Mouse (Mus musculus): ENCODE measurements around the gene Cox7b. TPM values are rescaled to one million over a fixed set of nuclear protein-coding genes. Genes with fewer than 3 reads are reported as not detected.
A peak's percentile ranks its signal among the peaks of the same experiment; 100 is the strongest.
"Not testable (repeated sequence)": the region's sequence is repeated elsewhere in the genome, so short reads cannot be mapped to it uniquely, and the experiment has no call there.

Gene Cox7b
- 303 and 349 TPM in 2 replicates for polyA plus RNA-seq (2015; fragmentation: Nextera tagmentation; extraction: Ambion mirVana)

- peak; percentile 28 for ATAC-seq (ENCODE audit: low read depth)
- H3K4me3 ChIP-seq (replicated peaks) = peak within 1 kb of the TSS; percentile 70
- no peaks in the 10 kb centered on the region for H3K27me3 ChIP-seq
- peak; percentile 72 for DNase-seq
- peak within 1 kb of the TSS; percentile 51 for H3K4me2 ChIP-seq
- peaks cover 15% of the 10 kb centered on the region for H3K36me3 ChIP-seq
- H3K9ac ChIP-seq = peak within 1 kb of the TSS; percentile 73
- H3K27ac ChIP-seq = peak within 1 kb of the TSS; percentile 83
- H3K9me3 ChIP-seq (replicated peaks) = no peaks in the 10 kb centered on the region
- H3K4me1 ChIP-seq (replicated peaks) = peaks cover 16% of the 10 kb centered on the region
- WGBS (ENCODE audit: insufficient replicate concordance) = 9% methylated on average over 26 of the region's 26 CpGs
Measured at GRCm38 (mm10) chrX:106015571-106016322, at the start of gene Cox7b. TSS of gene Cox7b (plus strand) at chrX:106015700.

DNA sequence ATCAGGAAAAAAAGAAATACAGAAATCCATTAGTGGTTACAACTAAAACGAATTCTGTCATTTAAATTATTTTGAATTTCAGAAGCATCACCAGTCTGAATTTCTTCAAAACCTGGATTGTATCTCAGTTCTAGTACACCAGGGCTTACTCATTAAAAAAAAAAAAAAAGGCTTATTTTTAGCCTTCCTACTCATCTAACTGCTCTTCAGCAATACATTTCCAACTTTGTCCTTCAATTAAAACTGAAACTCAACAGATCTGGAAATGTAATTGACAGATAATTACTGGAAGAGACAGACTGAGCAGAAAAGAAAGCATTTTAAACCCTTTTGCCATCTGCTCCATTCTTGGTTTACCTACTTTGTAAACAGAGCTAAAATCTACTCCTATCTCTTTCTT is 13.9 kb upstream of the Cox7b start:
- Histone ChIP-seq H3K36me3 (peaks cover 7% of the 10 kb centered on the region; the same call in 1 of the 2 replicates), H3K4me2 (no peak overlapping the region), H3K4me1 (replicated peaks) (peaks cover 4% of the 10 kb centered on the region), H3K27me3 (no peaks in the 10 kb centered on the region), H3K9ac (no peak overlapping the region), H3K9me3 (replicated peaks) (no peaks in the 10 kb centered on the region), H3K4me3 (replicated peaks) (no peak overlapping the region), H3K27ac (no peak overlapping the region)
- no peak for DNase-seq
- ATAC-seq (ENCODE audit: low read depth) = no peak
- 56% methylated on average over 1 of the region's 1 CpGs for WGBS (ENCODE audit: insufficient replicate concordance)

- peak overlapping the region; percentile 91 for H3K27ac ChIP-seq
- H3K27me3 ChIP-seq = no peaks in the 10 kb centered on the region
- no peaks in the 10 kb centered on the region for H3K9me3 ChIP-seq (replicated peaks)
- ATAC-seq (ENCODE audit: low read depth) (no peak), DNase-seq (no peak)
- peak overlapping the region; percentile 79 for H3K9ac ChIP-seq
- WGBS (ENCODE audit: insufficient replicate concordance) = 10% methylated on average over 3 of the region's 3 CpGs
- peaks cover 28% of the 10 kb centered on the region for H3K4me1 ChIP-seq (replicated peaks)
- peak overlapping the region; percentile 72 for H3K4me3 ChIP-seq (replicated peaks)
- no peaks in the 10 kb centered on the region for H3K36me3 ChIP-seq
- peak overlapping the region; percentile 67 for H3K4me2 ChIP-seq
Measured at GRCm38 (mm10) chrX:106010762-106011161, 4.7 kb upstream of the Cox7b start.

GRCm38 (mm10) chrX:106011465-106012159 is 3.9 kb upstream of the Cox7b start, which contains the start of gene Magt1:
TSS of gene Magt1 (minus strand) at chrX:106011906.
- Histone ChIP-seq H3K27ac (peak within 1 kb of the TSS; percentile 91), H3K9me3 (replicated peaks) (no peaks in the 10 kb centered on the region), H3K4me1 (replicated peaks) (peaks cover 24% of the 10 kb centered on the region), H3K9ac (peak within 1 kb of the TSS; percentile 79), H3K4me2 (peak within 1 kb of the TSS; percentile 70), H3K36me3 (no peaks in the 10 kb centered on the region), H3K4me3 (replicated peaks) (peak within 1 kb of the TSS; percentile 72), H3K27me3 (no peaks in the 10 kb centered on the region)
- peak; percentile 85 for DNase-seq
- WGBS (ENCODE audit: insufficient replicate concordance) = 17% methylated on average over 45 of the region's 45 CpGs
- peak; percentile 96 for ATAC-seq (ENCODE audit: low read depth)

DNA sequence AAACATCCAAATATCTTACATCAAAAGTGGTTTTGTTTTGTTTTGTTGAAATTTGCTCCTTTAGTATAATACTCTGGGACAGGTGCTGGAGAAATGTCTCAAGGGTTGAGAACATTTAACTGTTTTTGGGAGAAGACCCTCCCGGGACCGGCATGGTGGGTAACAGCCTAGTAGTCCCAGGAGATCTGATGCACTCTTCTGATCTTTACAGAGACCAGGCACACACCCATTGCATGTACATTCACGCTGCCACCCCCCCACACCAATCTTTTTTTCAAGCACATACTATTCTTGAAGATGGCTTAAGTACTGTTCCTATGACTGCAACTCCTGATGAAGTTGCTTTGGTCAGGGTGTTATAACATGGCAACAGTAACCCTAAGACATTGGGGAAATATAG is 2.9 kb upstream of the Cox7b start:
- Histone ChIP-seq H3K4me2 (peak overlapping the region; percentile 70), H3K27ac (peak overlapping the region; percentile 75), H3K4me3 (replicated peaks) (peak overlapping the region; percentile 51), H3K27me3 (no peaks in the 10 kb centered on the region), H3K4me1 (replicated peaks) (peaks cover 30% of the 10 kb centered on the region), H3K9ac (peak overlapping the region; percentile 64), H3K36me3 (no peaks in the 10 kb centered on the region), H3K9me3 (replicated peaks) (no peaks in the 10 kb centered on the region)
- 50% methylated on average over 3 of the region's 3 CpGs for WGBS (ENCODE audit: insufficient replicate concordance)
- no peak for ATAC-seq (ENCODE audit: low read depth)
- no peak for DNase-seq

GRCm38 (mm10) chrX:106013217-106013616 is 2.3 kb upstream of the Cox7b start:
- Histone ChIP-seq H3K4me2 (no peak overlapping the region), H3K9me3 (replicated peaks) (no peaks in the 10 kb centered on the region), H3K27ac (no peak overlapping the region), H3K36me3 (no peaks in the 10 kb centered on the region), H3K4me1 (replicated peaks) (peaks cover 30% of the 10 kb centered on the region), H3K9ac (0 out of 2 replicates have a peak overlapping the region, but pooled peaks have one; percentile 64), H3K27me3 (no peaks in the 10 kb centered on the region), H3K4me3 (replicated peaks) (no peak overlapping the region)
- DNase-seq (peak; percentile 38), ATAC-seq (ENCODE audit: low read depth) (no peak)
- WGBS (ENCODE audit: insufficient replicate concordance) = 8% methylated on average over 2 of the region's 2 CpGs

DNA sequence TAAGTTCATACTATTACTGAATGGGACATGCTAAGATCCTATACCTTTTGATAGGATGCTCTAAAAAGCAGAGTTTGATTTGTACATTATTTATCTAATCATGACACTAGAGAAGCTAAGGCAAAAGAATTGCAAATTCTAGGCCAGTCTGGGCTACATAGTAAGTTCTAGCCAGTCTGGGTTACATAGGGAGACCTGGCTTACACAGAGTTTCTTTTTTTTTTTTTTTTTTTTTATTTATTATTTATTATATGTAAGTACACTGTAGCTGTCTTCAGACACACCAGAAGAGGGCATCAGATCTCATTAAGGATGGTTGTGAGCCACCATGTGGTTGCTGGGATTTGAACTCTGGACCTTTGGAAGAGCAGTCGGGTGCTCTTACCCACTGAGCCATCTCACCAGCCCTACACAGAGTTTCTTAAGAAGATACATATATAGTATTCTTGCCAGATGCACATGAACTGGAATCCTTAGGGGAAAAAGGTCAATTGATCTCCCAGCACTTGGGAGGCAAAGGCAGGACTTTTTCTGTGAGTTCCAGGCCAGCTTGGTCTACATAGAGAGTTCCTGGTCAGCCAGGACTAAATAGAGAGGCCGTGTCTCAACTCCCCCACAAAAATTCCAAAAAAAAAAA is 641 bp upstream of the Cox7b start:
- 0 out of 2 replicates have a peak overlapping the region, but pooled peaks have one; percentile 73 for H3K9ac ChIP-seq
- H3K4me2 ChIP-seq = peak overlapping the region; percentile 51
- not testable (repeated sequence) for H3K27me3 ChIP-seq; ATAC-seq (ENCODE audit: low read depth); H3K9me3 ChIP-seq (replicated peaks); DNase-seq
- peaks cover 22% of the 10 kb centered on the region for H3K4me1 ChIP-seq (replicated peaks)
- H3K4me3 ChIP-seq (replicated peaks) = peak overlapping the region; percentile 70
- 49% methylated on average over 2 of the region's 2 CpGs for WGBS (ENCODE audit: insufficient replicate concordance)
- peaks cover 11% of the 10 kb centered on the region for H3K36me3 ChIP-seq
- H3K27ac ChIP-seq = peak overlapping the region; percentile 83

DNA sequence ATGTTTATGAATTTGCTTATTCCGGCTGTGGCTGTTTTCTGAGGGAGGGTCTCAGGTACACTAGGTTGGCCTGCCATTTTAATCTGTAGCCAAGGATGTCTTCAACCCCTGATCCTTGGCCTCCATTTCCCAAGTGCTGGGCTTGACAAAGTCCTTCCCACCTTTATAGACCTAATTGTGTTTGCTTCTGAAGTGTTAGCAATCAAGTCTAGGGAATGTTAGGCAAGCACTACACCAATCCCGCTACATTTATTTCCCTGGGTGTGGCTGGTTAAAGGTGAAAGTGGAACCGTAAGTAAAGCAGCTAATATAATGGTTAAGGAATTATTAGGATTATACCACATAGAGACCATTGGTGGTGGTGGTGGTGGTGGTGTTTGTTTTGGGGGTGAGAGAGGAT is 1.6 kb downstream of the Cox7b start:
- 77% methylated on average over 3 of the region's 3 CpGs for WGBS (ENCODE audit: insufficient replicate concordance)
- peak overlapping the region; percentile 70 for H3K4me3 ChIP-seq (replicated peaks)
- no peak for ATAC-seq (ENCODE audit: low read depth)

DNA sequence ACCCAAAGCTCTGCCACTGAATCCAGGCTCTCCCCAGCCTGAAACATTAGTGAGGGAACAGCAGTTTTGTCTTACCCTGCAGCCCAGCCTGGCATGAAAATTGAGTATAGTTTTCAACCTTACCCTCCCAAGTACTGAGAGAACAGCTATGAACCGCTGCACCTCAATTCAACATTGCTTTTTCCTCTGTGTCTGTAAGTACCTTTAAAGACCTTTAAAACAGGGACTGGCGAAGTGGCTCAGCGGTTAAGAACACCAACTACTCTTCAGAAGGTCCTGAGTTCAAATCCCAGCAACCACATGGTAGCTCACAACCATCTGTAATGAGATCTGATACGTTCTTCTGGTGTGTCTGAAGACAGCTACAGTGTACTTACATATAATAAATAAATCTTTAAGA is 2.0 kb downstream of the Cox7b start:
- H3K4me3 ChIP-seq (replicated peaks) = 0 out of 2 replicates have a peak overlapping the region, but pooled peaks have one; percentile 70
- no peaks in the 10 kb centered on the region for H3K9me3 ChIP-seq (replicated peaks)
- H3K27me3 ChIP-seq = no peaks in the 10 kb centered on the region
- H3K4me2 ChIP-seq = peak overlapping the region; percentile 56
- 77% methylated on average over 4 of the region's 4 CpGs for WGBS (ENCODE audit: insufficient replicate concordance)
- DNase-seq (no peak), ATAC-seq (ENCODE audit: low read depth) (no peak)
- H3K36me3 ChIP-seq = peaks cover 25% of the 10 kb centered on the region
- no peak overlapping the region for H3K27ac ChIP-seq
- peaks cover 13% of the 10 kb centered on the region for H3K4me1 ChIP-seq (replicated peaks)
- H3K9ac ChIP-seq = no peak overlapping the region

More for the DNA sequence above, 1.6 kb downstream of the Cox7b start:
- no peak for DNase-seq
- Histone ChIP-seq H3K4me1 (replicated peaks) (peaks cover 16% of the 10 kb centered on the region), H3K27me3 (no peaks in the 10 kb centered on the region), H3K9ac (peak overlapping the region; percentile 29), H3K4me2 (peak overlapping the region; percentile 56), H3K9me3 (replicated peaks) (no peaks in the 10 kb centered on the region), H3K27ac (no peak overlapping the region), H3K36me3 (peaks cover 24% of the 10 kb centered on the region)

DNA sequence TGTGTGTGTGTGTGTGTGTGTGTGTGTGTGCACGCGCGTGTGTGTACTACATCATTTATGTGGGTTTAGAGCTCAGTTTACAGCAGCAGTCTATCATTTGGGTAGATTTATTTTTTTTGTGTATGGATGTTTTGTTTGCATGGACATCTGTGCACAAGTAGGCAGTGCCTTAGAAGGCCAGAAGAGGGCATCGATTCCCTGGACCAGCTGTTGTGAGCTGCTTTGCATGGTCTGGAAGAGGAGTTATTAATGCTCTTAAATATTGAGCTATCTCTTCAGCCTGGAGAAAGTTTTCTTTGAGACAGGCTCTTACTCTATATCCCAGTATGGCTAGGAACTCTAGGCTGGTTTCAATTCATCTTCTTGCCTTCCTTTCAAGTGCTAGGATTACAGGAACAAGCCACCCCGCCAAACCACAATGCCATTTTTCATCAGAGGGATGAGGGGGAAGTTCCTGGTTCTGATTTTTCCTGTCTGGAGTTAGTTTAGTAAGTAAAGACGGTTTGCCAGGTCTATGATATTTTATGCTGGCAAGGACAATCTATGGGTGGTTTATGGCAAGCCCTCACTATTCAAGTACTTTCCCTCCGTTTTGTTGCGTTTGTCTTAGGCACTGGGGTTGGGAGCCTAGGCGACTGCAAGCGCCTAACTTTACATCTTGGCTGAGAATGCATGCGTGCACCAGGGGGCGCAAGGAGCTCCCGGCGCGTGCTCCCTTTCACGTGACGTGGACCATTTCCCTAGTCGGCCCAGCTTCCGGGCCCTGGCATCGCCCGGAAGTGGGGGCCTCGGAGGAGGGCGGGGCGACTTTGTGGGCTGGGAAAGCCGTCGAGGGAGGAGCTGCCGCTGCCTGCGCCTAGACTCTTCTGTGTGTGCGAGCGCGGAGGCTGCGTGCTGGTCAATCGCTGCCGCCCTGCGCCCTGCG is 11.2 kb downstream of the Cox7b start, which contains the start of gene Atp7a:
Gene Atp7a, plus strand, starts transcription at position 859 of the 925 bp plus-strand sequence.
- ATAC-seq (ENCODE audit: low read depth) = peak; percentile 100
- peak; percentile 90 for DNase-seq
- Histone ChIP-seq H3K27ac (peak within 1 kb of the TSS; percentile 61; the same call in 1 of the 2 replicates), H3K9ac (peak within 1 kb of the TSS; percentile 75), H3K4me1 (replicated peaks) (peaks cover 17% of the 10 kb centered on the region; the same call in 1 of the 2 replicates), H3K27me3 (no peaks in the 10 kb centered on the region), H3K9me3 (replicated peaks) (no peaks in the 10 kb centered on the region), H3K36me3 (peaks cover 3% of the 10 kb centered on the region), H3K4me2 (peak within 1 kb of the TSS; percentile 67), H3K4me3 (replicated peaks) (peak within 1 kb of the TSS; percentile 65)
- 12% methylated on average over 36 of the region's 36 CpGs for WGBS (ENCODE audit: insufficient replicate concordance)
